Mouse (Mus musculus) cerebellum, adult 11-12 months (tissue): Measurements from ENCODE around the gene Kcnh7.

ENCODE experiments used
- DNase-seq: peaks from one replicate; pipeline ENCODE4 v3.0.0; 2022

Kcnh7 gene

GRCm38 (mm10) chr2:63183563-63184545 lies at the start of gene Kcnh7:
TSS of gene Kcnh7 (minus strand) at chr2:63184287.
- no peak for DNase-seq

DNA sequence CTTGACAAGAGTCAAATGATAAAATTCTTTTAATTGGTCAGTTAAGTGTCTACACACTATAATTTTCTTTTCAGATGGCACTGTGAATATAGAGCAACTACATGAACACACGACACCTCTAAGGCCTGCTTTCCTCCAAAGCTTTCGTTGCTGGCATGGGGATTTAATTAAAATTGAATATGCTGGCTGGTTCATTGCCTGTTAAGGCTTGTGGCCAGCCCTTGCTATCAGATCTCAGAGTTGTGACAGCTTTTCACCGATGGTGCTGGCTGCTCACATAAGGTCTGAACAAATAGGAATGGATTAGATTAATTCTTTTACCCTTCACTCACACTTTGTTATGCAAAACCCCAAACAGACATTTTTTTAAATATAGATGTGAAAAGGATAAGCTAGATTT lies 23.3 kb upstream of the Kcnh7 start:
- no peak for DNase-seq

DNA sequence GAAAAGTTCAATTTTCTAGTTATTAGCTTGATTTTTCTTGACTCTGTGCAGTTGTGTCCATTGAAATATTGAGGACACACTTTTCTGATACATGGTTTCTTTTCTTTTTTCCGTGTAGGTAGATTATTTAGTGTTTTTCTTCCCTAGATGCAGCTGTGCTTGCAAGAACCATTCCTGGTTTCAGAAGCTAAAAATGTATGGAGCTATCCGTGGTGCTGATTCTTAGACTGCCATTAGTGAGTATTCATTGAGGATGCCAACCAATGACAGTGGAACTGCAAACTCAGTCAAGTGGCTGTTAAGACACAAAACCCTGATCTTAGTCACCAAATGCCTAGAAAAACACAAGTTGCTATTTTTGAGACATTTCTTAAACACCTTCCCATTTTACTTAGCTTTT lies 1.9 kb upstream of the Kcnh7 start:
- no peak for DNase-seq

DNA sequence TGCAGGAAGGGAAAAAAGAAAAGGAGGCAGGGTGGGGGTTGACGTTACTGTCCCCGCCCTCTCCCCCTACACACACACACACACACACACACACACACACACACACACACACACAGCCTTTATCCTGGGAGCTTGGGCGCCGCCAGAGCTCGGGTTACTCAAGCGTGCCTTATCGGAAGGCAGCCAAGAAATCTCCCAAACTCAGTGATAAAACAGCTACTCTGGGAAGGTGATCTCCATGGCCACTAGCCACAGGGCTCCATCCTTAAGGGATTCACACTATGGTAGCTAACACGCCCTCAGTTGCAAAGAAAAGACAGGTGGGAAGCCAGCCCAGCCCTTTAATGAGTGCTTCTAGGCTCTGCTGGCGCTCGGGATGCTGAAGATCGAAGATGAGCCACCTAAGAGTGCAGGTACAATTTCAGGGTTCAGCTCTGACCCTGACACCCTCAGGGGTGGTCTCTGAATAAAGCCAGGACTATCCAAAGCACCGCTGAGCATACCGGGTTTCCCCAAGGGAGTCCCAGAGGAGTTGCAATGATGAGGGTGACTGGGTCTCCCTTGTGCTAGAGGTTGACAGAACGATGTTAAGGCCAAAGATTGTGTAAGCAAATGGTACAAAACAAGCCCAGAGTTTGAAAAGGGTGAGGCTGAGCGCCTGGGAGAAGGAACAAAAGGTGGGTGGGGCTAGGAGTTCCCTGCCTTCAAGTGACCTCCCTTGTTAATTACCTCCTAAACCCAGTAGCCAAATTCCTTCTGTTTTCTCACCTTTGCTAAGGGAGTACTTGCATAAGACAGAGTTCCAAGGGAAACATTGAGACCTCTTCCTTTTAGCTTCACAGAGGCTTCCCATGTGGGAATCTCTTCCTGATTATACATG lies 704 bp upstream of the Kcnh7 start:
- DNase-seq: no peak

- no peak for DNase-seq
These were observed 30.4 kb downstream of the Kcnh7 start for GRCm38 (mm10) chr2:63153701-63154100.

DNA sequence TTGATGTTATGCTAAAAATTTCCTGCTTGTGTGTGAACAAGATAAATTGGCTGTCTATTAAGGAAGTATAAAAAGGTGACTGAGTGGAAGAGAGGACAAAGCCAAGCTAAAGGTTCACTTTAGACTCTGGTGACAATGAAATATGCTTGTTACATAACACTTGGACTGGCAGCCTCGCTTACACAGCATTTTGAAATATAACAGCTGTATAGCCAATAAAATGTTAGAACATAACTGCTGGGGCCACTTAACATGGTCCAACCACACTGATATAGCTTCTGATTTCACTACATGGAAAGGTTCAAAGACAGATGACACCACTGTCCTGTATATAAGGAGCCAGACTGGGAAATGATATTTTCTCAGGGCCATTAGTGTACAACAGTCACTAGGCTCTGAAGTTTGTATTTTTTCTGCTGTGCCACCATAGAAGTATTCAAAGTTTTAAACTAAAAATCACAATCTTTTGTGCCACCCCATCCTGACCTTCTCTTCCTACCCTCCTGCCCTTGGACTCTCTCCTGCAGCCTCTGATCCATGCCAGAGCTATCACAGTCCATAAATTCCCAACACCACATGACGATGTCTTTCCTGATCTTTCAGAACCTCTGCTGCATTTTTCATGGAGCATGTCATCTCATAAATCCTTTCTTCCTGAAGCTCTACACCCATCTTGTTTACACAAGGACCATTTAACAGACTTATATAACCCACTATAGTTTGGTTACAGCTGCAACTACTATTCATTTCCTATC lies 56.1 kb downstream of the Kcnh7 start:
- no peak for DNase-seq

DNA sequence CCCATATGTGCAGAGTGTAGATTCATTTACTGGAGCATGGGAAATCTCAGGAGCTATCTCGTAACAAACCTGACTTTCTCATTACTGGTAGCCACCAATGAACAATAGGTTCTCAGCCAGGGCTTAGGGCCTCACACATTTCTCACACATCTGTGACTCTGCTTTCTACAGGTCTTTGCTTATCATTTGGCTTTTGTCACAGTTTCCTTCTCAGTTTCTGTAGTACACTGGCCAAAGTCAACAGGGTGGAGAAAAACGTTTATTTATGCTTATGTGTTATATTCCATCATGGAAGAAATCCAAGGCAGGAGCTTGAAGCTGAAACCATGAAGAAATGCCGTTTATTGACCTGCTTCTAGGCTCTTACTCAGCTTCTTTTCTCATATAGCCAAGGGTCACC lies 63.8 kb downstream of the Kcnh7 start:
- DNase-seq: no peak

DNA sequence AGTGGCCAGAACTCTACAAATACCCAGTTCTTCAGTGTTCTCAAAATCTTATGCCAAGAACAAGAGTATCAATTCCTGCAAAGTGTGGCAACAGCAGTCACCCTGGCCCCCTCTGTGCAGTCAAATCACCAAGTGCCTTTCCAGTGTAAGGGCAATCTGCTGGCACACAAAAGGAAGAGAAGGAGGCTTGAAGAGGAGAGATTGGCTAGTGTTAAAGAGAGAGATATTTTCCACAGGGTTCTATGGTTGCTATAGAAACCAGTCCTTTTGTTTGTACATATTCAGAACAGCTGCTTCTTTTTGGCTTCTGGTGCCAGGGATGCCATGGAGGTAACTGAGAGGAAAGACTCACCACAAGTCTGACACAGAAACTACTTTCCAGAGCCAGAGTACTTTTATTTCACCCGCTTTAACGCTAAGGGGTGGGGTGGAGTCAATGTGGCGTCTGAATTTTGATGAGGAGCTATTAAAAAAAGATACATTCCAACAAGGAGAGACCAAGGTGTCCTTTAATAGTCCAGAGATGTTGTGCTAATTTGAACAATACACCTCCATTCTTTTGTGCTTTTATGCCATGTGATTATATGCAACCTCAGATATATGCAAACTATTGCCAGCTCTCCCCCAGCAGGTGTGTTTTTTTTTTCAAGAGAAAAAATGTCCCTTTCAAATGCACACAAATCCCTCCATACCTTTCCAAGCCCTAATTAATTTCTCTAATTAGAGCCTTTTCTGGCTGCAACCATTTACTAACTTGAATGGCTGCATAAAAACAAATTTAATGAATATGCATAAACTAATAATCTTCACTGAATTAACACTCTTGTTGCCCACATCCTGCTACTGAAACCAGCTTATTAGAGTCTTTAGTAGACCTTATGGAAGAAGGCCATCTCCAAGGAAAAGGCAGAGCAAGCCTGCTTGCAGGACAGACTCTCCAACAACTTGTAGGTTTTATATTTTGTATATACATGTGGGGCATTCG lies 66.6 kb downstream of the Kcnh7 start:
- DNase-seq: no peak

DNA sequence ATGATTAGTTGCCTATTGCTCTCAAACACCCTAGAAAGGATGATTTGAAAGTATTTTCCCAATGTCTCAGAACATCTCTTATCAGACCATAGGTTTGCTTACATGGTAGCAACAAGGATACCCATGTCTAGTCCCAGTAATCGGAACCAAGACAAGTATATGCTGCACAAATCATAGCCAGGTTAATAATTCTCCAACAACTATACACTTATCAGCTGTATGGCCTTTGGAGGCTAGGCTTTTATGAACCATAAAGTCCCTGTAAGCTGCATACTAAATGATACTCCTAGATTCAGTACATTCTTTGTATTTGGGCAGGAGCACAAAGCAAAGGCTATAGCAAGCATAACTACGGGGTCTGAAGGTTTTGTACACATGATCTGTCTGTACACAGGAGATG lies 78.1 kb downstream of the Kcnh7 start:
- DNase-seq: no peak

DNA sequence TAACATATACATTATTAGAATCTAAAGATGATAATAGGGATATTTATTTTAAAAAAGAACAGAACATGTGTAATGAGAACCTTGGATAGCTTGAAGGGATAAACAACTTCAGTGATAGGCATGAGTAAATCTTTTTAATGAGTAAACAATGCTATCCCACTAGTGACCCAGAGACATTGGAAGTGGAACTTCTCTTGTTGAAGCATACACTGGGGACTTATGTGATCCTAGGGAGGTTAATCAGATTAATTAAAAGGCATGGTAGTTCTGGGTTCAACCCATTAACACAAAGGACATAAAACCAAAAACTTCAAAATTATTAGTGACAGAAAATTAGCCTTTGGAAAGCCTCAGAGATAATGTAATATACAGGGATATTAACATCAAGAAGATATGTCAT lies 84.4 kb downstream of the Kcnh7 start:
- DNase-seq: no peak

DNA sequence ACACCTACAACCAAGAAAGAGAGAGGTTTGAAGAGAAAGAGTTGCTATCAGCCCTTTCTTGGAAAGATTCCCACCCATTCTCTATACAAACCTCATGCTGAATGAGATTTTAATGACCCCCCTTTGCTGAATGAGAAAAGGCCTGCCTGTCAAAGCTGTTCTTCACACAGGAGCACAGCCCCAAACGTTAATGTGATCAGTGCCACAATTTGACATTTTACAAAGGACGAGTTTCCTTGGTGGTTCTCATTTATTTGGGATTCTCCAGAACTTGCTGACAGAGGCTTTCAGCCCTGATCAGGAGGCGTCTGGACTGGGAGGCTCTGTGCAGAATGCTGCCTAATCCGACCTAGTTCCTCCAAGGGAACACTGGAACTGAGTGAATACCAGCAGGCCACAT lies 92.3 kb downstream of the Kcnh7 start:
- DNase-seq: no peak

- DNase-seq: no peak
These were observed 93.6 kb downstream of the Kcnh7 start for GRCm38 (mm10) chr2:63090447-63090846.

- no peak for DNase-seq
These were observed 125.7 kb downstream of the Kcnh7 start for GRCm38 (mm10) chr2:63058386-63058785.

DNA sequence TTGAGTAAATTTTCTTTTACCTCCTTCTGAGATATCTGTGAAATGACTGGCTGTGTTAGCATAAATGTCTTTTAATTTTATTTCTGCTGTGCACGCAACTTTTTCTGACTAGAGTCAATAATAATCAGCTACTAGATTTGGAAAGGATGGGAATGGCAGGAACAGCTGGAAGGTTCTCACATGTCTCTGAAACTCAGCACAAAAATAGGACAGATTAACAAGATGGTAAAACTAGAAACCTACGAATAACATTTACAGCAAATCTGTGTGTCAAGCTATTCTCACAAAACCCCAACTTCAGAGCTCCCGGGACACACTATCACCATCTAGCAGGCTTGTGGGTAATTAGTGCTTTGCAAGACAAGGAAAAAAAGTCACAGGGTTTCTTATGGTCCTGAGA lies 134.2 kb downstream of the Kcnh7 start:
- no peak for DNase-seq

GRCm38 (mm10) chr2:63039718-63040117 lies 144.4 kb downstream of the Kcnh7 start:
- DNase-seq: no peak

DNA sequence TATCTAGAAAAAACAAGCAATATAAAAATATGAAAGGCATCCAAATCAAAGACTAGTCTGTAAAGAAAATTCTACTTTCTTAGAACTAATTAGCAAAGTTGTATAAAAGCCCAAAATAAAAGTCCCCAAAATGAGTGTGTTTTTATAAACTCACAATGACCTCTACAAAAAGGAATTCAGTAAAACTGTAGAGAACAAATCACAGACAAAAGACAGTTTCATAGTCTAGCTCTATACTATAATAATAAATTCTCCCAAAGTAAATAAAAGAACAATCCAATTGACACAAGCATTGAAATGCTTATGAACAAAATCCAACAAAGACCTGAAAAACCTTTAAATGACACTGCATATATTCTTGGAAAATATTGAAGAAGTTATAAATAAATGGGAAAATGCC lies 169.2 kb downstream of the Kcnh7 start:
- no peak for DNase-seq

DNA sequence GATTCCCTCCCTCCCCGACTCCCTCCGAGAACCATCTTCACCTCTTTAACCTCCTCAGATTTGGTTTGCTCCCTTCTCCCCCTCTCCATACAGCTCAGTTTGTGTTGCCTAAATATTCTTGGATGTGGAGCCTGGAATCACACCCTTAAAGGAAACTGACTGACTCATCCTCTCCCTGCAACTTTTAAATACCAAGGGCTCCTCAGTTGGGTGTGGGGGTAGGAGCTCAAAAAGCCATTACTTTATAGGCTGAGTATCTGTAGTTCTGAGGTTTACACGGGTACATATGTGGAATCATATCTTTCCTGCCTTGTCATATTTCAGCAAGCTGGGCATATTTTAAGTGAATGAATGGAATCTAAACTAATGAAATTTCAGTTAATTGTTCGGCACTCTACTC lies 174.9 kb downstream of the Kcnh7 start:
- DNase-seq: no peak

GRCm38 (mm10) chr2:63002784-63003183 lies 181.3 kb downstream of the Kcnh7 start:
- DNase-seq: no peak

DNA sequence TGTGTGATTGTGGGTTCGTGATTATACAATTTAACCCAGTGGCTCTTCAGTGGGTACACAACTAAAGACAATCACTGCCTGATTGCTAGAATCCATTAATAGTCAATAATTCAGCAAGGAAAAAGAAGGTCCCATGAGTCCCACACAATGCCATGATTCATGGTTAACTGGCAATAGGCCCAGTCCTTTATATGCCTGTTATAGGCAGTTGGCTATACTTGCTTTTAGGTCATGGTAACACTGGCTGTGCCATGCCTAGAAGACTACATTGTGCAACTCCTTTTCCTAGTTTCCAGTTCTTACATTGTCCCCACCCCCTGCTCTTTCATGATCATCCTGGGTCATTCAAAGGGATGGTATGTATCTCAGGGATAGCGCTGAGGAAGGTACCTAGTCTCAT lies 186.4 kb downstream of the Kcnh7 start:
- no peak for DNase-seq

- no peak for DNase-seq
These were observed 195.5 kb downstream of the Kcnh7 start for GRCm38 (mm10) chr2:62988616-62989015.

- no peak for DNase-seq
These were observed 200.2 kb downstream of the Kcnh7 start for GRCm38 (mm10) chr2:62983936-62984335.
